Mouse (Mus musculus): ENCODE measurements around the gene Sh3bgr.

- TF ChIP-seq CTCF (IDR thresholded peaks at IDR 0.05) (no peak), EP300 (IDR thresholded peaks at IDR 0.05) (no peak)
Observed at GRCm38 (mm10) chr16:96222452-96222851, 22.2 kb downstream of the Sh3bgr start.

Data from lung, postnatal 0 days (tissue).